ENCODE assay signal across 8 mouse cellular contexts in the genomic region with DNA sequence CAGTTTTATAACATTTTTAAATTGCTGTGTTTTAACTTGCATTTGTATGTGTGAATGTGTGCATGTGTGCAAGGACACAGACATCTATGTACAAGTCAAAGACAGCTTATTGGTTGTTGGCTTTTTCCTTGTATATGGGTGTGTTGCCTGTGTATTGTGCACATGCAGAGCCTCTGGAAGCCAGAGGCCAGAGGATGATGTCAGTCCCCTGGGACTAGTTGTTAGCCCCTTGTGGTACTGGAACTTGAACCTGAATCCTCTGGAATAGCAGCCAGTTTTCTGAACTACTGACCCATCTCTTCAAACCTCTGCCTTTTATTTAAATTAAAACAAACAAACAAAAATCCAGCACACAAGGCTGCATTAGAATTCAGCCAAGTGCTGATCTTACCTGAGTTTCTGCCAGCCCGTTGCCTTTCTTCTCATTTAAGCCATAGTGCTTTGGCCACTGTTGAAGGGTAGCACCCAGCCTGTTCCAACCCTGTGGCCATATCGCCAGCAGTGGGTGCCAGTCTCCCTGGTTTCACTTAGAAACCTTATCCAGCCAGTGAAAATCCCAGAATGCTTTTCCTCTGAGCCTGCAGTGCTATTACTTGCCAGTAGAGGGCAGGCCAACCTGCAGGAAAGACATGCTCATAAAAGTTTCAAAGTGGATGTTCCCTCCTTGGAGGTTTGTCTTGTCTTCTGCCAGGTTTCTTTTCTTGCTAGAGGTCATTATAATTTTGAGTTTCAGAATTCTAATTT. TPM values are rescaled to one million over a fixed set of nuclear protein-coding genes. Genes with fewer than 3 reads are reported as not detected.
DNase-seq lines count a peak whose midpoint lies in the region; ATAC-seq lines count a peak whose summit lies in the region.

No protein-coding gene starts in this region.

- peak overlapping the region; percentile 48; the same call in 1 of the 2 replicates for H3K27ac ChIP-seq in hindbrain, embryonic 13.5 days

- DNase-seq in NIH3T3 (ENCODE audit: low read depth), result peak; percentile 94
- DNase-seq in cerebellum, adult 18-20 months, result peak; percentile 85 to 89
- DNase-seq in forelimb bud, embryonic 11.5 days (ENCODE audit: low read depth, low spot score), result peak; percentile 76
- peak; percentile 35 to 78 for DNase-seq in layer of hippocampus, postnatal 25 days (ENCODE audit: extremely low spot score in 1 of 2, low spot score in 1 of 2)
- DNase-seq in lung, postnatal 25 days (ENCODE audit: low spot score), result peak; percentile 85
- DNase-seq in right cerebral cortex, postnatal 10 days (ENCODE audit: low spot score in 2 of 2), result peak; percentile 85 to 88
- peak; percentile 49 for DNase-seq in urinary bladder, postnatal 10 days (ENCODE audit: low spot score)

- no peak overlapping the region for H3K9ac ChIP-seq in hindbrain, embryonic 13.5 days

- 33% methylated on average over 2 of the region's 2 CpGs for WGBS in hindbrain, embryonic 13.5 days

- no peak for ATAC-seq in hindbrain, embryonic 13.5 days (ENCODE audit: low FRiP score)

- no peak overlapping the region for H3K4me3 ChIP-seq in hindbrain, embryonic 13.5 days

- H3K27me3 ChIP-seq in hindbrain, embryonic 13.5 days, result no peaks in the 10 kb centered on the region

- no peaks in the 10 kb centered on the region for H3K9me3 ChIP-seq in hindbrain, embryonic 13.5 days

- peaks cover 67% of the 10 kb centered on the region for H3K36me3 ChIP-seq in hindbrain, embryonic 13.5 days

- H3K4me2 ChIP-seq in hindbrain, embryonic 13.5 days, result no peak overlapping the region

- H3K4me1 ChIP-seq in hindbrain, embryonic 13.5 days (replicated peaks), result no peaks in the 10 kb centered on the region

RNA-seq across cellular contexts. Expression of gene Lias, which starts 10.1 kb away (rescaled TPM):
- polyA plus RNA-seq in hindbrain, embryonic 13.5 days (2015; fragmentation: Nextera tagmentation; extraction: Ambion mirVana), result 60.9 and 61.6 TPM in 2 replicates
- total RNA-seq in layer of hippocampus, postnatal 25 days (2021), result 10 to 100 TPM; 27.7 to 34.2 TPM

RNA-seq across cellular contexts. Expression of gene Rpl9, which starts 10.2 kb away (rescaled TPM):
- 660 and 683 TPM in 2 replicates for polyA plus RNA-seq in hindbrain, embryonic 13.5 days (2015; fragmentation: Nextera tagmentation; extraction: Ambion mirVana)
- total RNA-seq in layer of hippocampus, postnatal 25 days (2021), result 100 to 1,000 TPM; 604 to 704 TPM

RNA-seq across cellular contexts. Expression of gene Ugdh, which starts 34.3 kb away (rescaled TPM):
- polyA plus RNA-seq in hindbrain, embryonic 13.5 days (2015; fragmentation: Nextera tagmentation; extraction: Ambion mirVana), result 48.3 and 51.1 TPM in 2 replicates
- 10 to 100 TPM; 27.8 to 29.1 TPM for total RNA-seq in layer of hippocampus, postnatal 25 days (2021)

RNA-seq across cellular contexts. Expression of gene Klb, which starts 53.3 kb away (rescaled TPM):
- 0.09 TPM in 1 of 2 replicates, not detected in the other for polyA plus RNA-seq in hindbrain, embryonic 13.5 days (2015; fragmentation: Nextera tagmentation; extraction: Ambion mirVana)
- total RNA-seq in layer of hippocampus, postnatal 25 days (2021), result under 1 TPM; 0.62 to 0.73 TPM
